Mouse (Mus musculus) erythroid progenitor cell, adult 5-6 weeks (primary cell): ENCODE results near the gene Morn5. TPM values are rescaled to one million over a fixed set of nuclear protein-coding genes. Genes with fewer than 3 reads are reported as not detected.

Experiments used
- ATAC-seq: replicated peaks from 2 replicates; pipeline ENCODE4 v1.8.0; 2016; ENCODE audit warnings: moderate number of reproducible peaks, mild to moderate bottlenecking, moderate TSS enrichment, inconsistent platforms; ENCODE audit not compliant: poor library complexity, low FRiP score, severe bottlenecking
- total RNA-seq, 2 experiments: library from RNA; stranded (forward) in 1 of 2; stranded (reverse) in 1 of 2; fragments of 150-400 nt in 1 of 2; fragments of 186-747, 209-891 nt in 1 of 2; gene quantifications; 2 replicates each; pipeline versions ENCODE4 v1.2.3 to v1.2.4; 2015 to 2017; ENCODE audit warnings: low replicate concordance in 2 of 2

Morn5 gene
- total RNA-seq, 2 experiments from 2014 or later, result not detected

DNA sequence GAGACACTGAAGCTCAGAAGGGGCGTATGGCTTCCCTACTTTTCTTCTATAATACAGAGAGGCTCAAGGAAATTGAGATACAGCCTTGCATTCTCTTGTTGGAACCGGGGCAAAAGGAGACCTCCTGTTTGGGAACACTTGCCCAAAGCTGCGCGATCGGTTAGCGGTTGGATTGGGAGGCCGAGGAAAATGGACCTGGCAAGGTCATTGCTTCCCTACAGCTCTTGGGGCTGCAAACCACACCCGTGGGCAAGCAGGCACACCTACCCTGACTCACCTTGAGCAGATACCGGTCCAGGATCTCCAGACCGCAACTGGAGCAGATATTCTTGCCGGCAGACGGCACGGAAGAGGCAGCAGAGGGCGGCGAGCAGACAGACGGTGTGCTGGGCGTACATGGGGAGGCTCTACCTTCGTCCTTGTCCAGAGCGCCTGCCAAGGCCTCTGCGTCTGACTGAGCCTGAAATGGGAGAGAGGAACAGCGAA lies 53.9 kb downstream of the Morn5 start:
- no peak for ATAC-seq

DNA sequence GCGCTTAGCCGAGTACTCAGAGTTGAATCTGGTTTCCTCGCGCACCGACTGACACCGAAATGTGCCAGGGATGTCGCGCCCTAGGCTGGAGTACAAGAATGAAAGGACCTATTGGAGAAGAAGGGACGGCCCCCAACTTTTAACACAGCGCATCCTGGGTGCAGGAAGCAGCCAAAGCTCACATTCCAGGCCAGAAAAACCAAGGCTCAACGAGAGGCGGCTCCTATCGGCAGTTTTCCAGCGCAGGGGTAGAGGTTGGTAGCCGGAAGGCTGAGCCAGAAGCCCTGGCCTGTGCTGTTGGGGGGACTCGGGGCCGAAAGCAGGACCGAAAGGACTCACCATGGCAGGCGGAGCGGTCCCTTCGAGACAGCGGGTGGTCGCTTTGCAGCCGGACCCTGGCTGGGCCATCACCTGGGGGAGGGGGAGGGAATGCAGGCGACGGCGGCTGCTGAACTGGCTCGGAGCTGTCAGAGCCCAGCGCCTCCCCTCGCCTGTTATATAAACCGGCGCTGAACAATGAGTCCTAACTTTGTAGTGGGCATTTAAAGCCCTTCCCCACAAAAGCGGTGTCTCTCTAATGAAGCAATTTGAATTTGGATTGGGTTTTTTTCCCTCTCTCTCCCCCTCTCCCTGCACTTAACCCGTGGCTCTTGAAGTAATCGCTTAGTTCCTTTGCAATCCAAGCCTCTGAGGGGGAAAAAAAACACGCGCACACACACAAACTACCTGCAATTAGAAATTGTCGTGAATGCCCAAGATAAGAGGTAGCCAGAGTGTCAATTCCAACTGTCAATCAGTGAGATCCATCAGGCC lies 54.5 kb downstream of the Morn5 start:
- ATAC-seq, result no peak

DNA sequence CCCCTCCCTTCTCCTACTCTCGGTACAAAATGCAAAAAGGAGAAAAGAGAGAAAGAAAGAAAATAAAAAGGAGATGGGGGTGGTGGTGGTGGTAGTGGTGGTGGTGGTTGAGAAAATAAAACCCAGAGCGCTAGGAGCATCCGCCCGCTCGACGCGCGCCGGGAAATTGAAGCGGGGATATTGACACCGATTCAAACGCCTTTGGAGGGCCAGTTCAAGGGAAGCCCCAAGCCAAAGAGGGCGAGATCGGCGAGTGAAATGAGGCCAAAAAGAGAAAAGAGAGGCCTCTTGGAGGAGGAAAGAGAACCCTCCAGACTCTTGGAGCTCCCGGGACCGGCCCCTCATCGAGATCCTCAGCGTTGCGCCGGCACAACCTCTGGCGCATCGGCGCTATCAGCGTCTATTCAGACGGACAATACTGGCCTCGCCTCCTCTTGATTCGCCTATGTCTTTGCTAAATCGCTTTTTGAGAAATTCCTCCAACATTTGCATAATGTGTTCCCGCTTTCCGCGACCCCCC lies 55.2 kb downstream of the Morn5 start:
- no peak for ATAC-seq

DNA sequence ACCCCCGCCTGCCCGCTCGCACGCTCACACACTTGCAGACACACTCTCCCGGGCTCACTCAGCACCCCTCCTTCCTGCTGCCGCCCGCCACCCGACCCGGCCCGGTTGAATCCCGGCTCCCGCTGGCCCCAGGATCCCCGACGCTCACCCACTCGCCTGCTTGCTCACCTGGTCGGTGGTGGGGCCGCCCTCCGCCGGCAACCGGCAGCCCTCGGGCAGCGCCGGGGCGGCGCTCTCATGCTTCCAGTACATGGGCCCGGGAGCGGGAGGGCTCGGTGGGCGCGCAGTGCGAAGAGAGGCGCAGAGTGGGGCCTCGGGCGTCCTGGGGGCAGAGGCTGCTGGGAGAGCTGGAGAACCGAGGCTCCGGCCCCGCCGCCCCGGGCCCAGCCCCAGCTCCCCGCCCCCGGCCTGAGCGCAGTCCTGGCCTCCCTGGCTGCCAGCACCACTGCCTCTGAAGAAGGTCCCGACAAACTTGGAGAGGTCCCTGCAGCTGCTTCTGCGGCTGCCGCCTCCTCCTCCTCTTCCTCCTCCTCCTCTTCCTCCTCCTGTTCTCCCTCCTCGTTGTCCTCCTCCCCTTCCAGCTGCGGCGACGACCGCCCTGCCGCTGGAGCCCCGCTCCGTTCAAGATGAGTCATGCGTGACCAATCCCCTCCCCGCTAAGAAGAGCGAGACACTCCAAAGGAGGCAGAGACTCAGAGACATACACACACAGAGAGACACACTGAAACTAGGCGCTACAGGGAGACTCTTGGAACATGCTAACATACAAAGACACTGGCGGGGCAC lies 55.9 kb downstream of the Morn5 start, which contains the start of gene Lhx6:
Gene Lhx6 (minus strand): TSS at position 453 of the 786 bp plus-strand sequence.
- ATAC-seq, result no peak

DNA sequence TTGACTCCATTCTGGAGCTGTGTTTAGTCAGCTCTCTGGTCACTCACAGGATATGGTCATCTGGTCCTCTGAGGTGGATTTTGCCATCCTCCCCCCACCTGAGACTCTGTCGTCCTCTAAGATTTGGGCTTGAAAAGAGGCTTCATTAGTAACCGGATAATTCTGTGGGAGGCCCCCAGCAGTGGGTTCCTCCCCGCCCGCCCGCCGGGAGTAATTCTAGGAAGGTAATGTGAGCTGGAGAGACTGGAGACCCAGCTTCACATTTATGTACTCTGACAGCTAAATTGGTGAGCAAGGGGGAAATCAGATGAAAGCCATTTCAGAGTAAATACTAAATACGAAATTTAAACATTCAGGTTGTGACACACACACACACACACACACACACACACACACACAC lies 59.4 kb downstream of the Morn5 start:
- ATAC-seq, result no peak

DNA sequence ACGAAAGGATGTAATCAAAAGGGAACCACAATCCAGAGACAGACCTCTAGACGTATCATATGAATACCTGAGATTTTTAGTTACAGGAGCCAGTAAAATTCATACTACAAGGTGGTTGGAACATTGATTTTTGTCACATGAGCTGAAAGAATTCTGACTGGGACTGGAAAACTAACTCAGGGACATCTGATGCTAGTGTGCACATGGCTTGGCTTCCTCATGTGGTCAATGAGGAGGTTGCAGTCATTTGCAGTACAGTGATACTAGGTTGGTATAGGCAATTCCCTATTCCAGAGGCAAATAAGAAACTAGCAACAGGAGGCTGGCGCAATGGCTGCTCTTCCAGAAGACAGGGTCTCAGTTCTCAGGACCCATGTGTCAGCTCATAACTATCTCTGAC lies 63.4 kb downstream of the Morn5 start:
- ATAC-seq, result no peak

DNA sequence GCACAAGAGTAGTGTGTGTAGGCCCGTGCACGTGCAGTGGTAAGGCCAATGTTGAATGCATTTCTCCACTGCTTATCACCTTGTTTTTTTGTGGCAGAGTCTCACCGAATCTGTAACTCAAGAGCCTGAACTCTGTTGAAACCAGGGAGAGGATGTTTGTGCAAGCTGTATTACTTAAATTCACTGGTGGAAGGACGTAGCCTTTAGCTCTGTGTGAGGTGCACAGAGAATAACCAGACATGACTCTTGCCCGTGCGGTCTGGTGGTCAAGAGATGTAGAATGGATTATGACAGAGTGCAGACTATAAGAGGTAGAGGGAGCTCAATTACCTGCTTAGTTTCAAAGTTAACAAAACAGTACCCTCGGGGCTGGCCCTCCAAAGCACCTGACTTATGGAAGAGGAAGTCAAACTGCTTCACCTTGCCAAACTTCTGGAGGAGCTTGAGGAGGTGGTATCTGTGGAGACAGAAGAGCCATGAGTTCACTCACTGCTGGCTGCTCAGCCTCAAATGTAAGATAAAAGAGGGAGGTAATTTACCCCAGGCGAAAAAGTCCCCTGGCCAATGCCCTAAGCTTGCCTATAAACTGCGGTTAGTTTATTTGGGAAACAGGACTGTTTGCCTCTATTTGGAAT lies 77.7 kb downstream of the Morn5 start:
- no peak for ATAC-seq

DNA sequence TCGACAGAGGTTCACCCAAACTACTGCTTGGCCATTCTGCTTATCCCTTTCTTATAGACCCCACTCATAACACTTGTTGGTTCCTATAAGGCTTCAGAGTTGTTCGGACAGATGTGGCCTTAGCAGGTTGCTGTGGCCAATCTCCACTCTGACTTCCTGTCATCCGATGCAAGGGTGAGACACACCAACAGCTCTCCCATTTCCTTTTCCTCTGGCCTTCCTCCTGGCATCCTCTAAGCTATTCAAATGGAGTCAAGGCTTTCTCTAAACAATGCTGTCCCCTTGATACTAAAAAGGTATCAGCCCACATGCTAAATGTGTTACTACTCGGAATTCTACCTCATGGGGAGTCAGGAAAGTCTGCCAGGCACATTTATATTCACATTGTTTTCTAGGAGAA lies 78.7 kb downstream of the Morn5 start:
- no peak for ATAC-seq

DNA sequence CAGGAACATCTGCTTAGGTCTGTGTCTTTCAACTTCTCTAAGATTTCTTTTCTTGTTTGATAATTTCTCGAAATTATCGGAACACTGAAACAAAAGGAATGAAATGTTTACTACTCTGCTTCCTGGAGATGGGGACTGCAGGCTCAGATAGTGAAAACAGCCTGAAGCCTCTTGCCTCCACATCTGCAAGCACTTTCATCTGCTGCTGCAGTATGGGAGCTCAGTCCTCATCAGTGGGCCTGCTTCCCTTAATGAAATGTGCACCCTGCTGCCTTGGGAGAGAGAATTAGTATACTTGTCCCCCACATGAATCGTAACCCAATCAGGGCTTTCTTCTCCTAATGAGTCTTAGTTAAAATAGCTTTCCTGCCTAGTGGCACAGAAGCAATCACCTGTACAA lies 79.8 kb downstream of the Morn5 start:
- no peak for ATAC-seq

Other genes with a start within 250 kb of the Morn5 start
- not detected in 2 replicates for gene Ttll11, start 69.5 kb upstream of the Morn5 start, total RNA-seq (2015; ENCODE audit: low replicate concordance)
- not detected in 2 replicates for gene Ttll11, start 69.5 kb upstream of the Morn5 start, total RNA-seq (2017; ENCODE audit: low replicate concordance)
- 10.1 and 21.6 TPM in 2 replicates for gene Ndufa8, start 52 bp upstream of the Morn5 start, total RNA-seq (2015; ENCODE audit: low replicate concordance)
- gene Ndufa8, start 52 bp upstream of the Morn5 start, total RNA-seq (2017; ENCODE audit: low replicate concordance), result 16.4 and 26.1 TPM in 2 replicates
- gene Lhx6, start 56.0 kb downstream of the Morn5 start, total RNA-seq (2015; ENCODE audit: low replicate concordance), result not detected in 2 replicates
- gene Lhx6, start 56.0 kb downstream of the Morn5 start, total RNA-seq (2017; ENCODE audit: low replicate concordance), result not detected in 2 replicates
- gene Mrrf, start 86.9 kb downstream of the Morn5 start, total RNA-seq (2015; ENCODE audit: low replicate concordance), result 0.42 TPM in 1 of 2 replicates, not detected in the other
- 3.4 and 16.2 TPM in 2 replicates for gene Mrrf, start 86.9 kb downstream of the Morn5 start, total RNA-seq (2017; ENCODE audit: low replicate concordance)
- gene Rbm18, start 87.3 kb downstream of the Morn5 start, total RNA-seq (2015; ENCODE audit: low replicate concordance), result 25.6 and 29.2 TPM in 2 replicates
- 11.5 and 15.9 TPM in 2 replicates for gene Rbm18, start 87.3 kb downstream of the Morn5 start, total RNA-seq (2017; ENCODE audit: low replicate concordance)
- gene Ptgs1, start 181.0 kb downstream of the Morn5 start, total RNA-seq (2015; ENCODE audit: low replicate concordance), result 17.7 and 18.4 TPM in 2 replicates
- gene Ptgs1, start 181.0 kb downstream of the Morn5 start, total RNA-seq (2017; ENCODE audit: low replicate concordance), result 3.6 and 5.4 TPM in 2 replicates